Mouse (Mus musculus): Measurements from ENCODE around the gene Pfkfb3. TPM values are rescaled to one million over a fixed set of nuclear protein-coding genes. Genes with fewer than 3 reads are reported as not detected.
"Not testable (repeated sequence)": the region's sequence is repeated elsewhere in the genome, so short reads cannot be mapped to it uniquely, and the experiment has no call there.

Pfkfb3 gene
- polyA plus RNA-seq, 1 experiment from 2014 or later, result 14.8 TPM

- 80% methylated on average over 5 of the region's 5 CpGs for WGBS
These were observed 9.5 kb downstream of the Pfkfb3 start for GRCm38 (mm10) chr2:11544342-11544741.

GRCm38 (mm10) chr2:11543158-11543557 is 10.7 kb downstream of the Pfkfb3 start:
- Histone ChIP-seq H3K27me3 (ENCODE audit: insufficient read depth, poor library complexity, severe bottlenecking) (no peaks in the 10 kb centered on the region), H3K36me3 (no peaks in the 10 kb centered on the region), H3K9me3 (0 out of 2 replicates have a peak, but pooled peaks cover 2% of the 10 kb centered on the region), H3K4me1 (replicated peaks) (no peaks in the 10 kb centered on the region), H3K4me3 (no peak overlapping the region), H3K27ac (no peak overlapping the region)
- 82% methylated on average over 7 of the region's 7 CpGs for WGBS
- no peak for DNase-seq (ENCODE audit: low spot score)

More at GRCm38 (mm10) chr2:11544342-11544741, 9.5 kb downstream of the Pfkfb3 start:
- no peak overlapping the region for H3K4me3 ChIP-seq
- 0 out of 2 replicates have a peak, but pooled peaks cover 2% of the 10 kb centered on the region for H3K9me3 ChIP-seq
- DNase-seq (ENCODE audit: low spot score), result no peak
- H3K27me3 ChIP-seq (ENCODE audit: insufficient read depth, poor library complexity, severe bottlenecking), result peaks cover under 1% of the 10 kb centered on the region; the same call in 1 of the 2 replicates
- no peaks in the 10 kb centered on the region for H3K4me1 ChIP-seq (replicated peaks)
- H3K36me3 ChIP-seq, result no peaks in the 10 kb centered on the region
- H3K27ac ChIP-seq, result no peak overlapping the region

DNA sequence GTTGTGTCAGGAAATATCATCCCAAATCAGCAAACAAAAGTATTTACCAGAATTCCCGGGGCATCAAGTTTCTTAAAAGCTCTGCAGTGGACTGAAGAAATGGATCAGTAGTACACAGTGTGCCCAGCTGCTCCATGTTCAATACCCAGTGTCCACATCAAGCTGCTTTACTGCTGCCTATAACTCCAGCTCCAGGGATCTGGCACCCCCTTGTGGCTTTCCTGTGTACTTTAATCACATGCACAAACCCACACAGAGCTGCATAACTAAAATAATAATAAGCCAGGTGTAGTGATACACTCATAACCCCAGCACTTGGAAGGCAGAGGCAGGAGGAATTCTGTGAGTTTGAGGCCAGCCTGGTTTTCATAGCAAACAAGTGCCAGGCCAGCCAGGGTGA is 11.2 kb downstream of the Pfkfb3 start:
- peak; percentile 44 for DNase-seq (ENCODE audit: low spot score)
- H3K4me3 ChIP-seq, result no peak overlapping the region
- no peak overlapping the region for H3K27ac ChIP-seq
- WGBS, result 93% methylated on average over 1 of the region's 1 CpGs
- no peaks in the 10 kb centered on the region for H3K36me3 ChIP-seq
- H3K9me3 ChIP-seq, result 0 out of 2 replicates have a peak, but pooled peaks cover 2% of the 10 kb centered on the region
- H3K4me1 ChIP-seq (replicated peaks), result no peaks in the 10 kb centered on the region
- H3K27me3 ChIP-seq (ENCODE audit: insufficient read depth, poor library complexity, severe bottlenecking), result no peaks in the 10 kb centered on the region

DNA sequence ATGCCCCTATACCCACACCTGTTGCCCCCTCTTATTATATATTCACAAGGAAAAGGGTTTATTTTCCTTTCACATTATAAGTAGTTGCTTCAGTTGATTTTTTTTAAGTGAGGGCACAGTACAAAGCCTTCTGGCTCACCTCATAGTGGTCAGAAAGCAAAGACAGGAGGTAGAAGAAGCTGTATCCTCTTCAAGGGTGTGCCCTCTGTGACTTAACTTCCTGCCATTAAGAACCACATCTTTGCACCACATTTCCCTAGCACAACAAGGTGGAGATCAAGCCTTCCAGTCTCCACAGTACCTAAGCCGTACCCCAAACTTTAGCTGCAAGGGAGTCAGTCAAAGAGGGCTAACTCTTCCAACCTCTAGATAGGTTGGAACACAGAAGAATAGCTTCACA is 11.8 kb downstream of the Pfkfb3 start:
- DNase-seq (ENCODE audit: low spot score), result no peak
- H3K36me3 ChIP-seq, result no peaks in the 10 kb centered on the region
- H3K4me3 ChIP-seq, result no peak overlapping the region
- WGBS, result 93% methylated on average over 1 of the region's 1 CpGs
- H3K4me1 ChIP-seq (replicated peaks), result no peaks in the 10 kb centered on the region
- no peak overlapping the region for H3K27ac ChIP-seq
- H3K9me3 ChIP-seq, result 0 out of 2 replicates have a peak, but pooled peaks cover 2% of the 10 kb centered on the region
- H3K27me3 ChIP-seq (ENCODE audit: insufficient read depth, poor library complexity, severe bottlenecking), result no peaks in the 10 kb centered on the region

DNA sequence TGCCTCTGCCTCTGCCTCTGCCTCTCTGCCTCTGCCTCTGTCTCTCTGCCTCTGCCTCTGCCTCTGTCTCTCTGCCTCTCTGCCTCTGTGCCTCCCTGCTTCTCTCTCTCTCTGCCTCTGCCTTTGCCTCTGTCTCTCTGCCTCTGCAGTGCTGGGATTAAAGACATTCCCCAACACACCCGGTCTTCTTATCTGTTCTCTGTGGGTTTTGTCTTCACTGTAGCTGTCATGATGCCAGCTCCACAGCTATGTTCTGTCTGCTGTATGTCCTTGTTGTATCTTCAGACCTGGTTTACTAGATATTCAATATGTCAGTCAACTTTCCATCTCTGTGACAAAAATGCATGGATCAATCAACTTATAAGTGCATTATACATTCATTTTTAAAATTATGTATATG is 12.3 kb downstream of the Pfkfb3 start:
- not testable (repeated sequence) for H3K27ac ChIP-seq; H3K27me3 ChIP-seq (ENCODE audit: insufficient read depth, poor library complexity, severe bottlenecking); H3K36me3 ChIP-seq; DNase-seq (ENCODE audit: low spot score); H3K4me3 ChIP-seq; H3K9me3 ChIP-seq; H3K4me1 ChIP-seq (replicated peaks)
- WGBS, result 68% methylated on average over 1 of the region's 1 CpGs

DNA sequence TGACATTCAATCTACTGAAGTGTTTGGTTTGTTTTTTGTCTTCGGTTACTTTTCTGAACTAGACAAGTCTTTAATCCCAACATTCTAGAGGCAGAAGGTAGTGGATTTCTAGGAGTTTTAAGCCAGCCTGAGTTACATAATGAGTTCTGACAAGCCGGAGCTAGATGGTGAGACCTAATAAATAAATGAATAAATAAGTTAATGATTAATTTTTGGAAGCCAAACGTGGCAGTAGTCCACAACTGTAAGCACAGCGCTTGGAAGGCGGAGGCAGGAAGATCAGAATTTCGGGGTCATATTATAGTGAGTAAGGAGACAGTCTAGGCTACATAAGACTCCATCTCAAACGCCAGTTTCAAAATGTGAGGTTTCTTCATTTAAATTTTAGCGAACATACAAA is 17.9 kb downstream of the Pfkfb3 start:
- Histone ChIP-seq H3K27me3 (ENCODE audit: insufficient read depth, poor library complexity, severe bottlenecking) (peaks cover 10% of the 10 kb centered on the region), H3K27ac (no peak overlapping the region), H3K36me3 (no peaks in the 10 kb centered on the region), H3K4me1 (replicated peaks) (peaks cover 11% of the 10 kb centered on the region; the same call in 1 of the 2 replicates), H3K4me3 (peak overlapping the region; percentile 54), H3K9me3 (no peaks in the 10 kb centered on the region)
- DNase-seq (ENCODE audit: low spot score), result no peak
- 69% methylated on average over 8 of the region's 8 CpGs for WGBS

- 2% methylated on average over 32 of the region's 32 CpGs for WGBS
- no peaks in the 10 kb centered on the region for H3K36me3 ChIP-seq
- peak; percentile 91 for DNase-seq (ENCODE audit: low spot score)
- H3K9me3 ChIP-seq, result no peaks in the 10 kb centered on the region
- peaks cover 11% of the 10 kb centered on the region; the same call in 1 of the 2 replicates for H3K4me1 ChIP-seq (replicated peaks)
- H3K27me3 ChIP-seq (ENCODE audit: insufficient read depth, poor library complexity, severe bottlenecking), result peaks cover 10% of the 10 kb centered on the region
- peak overlapping the region; percentile 72; the same call in 1 of the 2 replicates for H3K27ac ChIP-seq
- H3K4me3 ChIP-seq, result peak overlapping the region; percentile 54
These were observed 18.4 kb downstream of the Pfkfb3 start for GRCm38 (mm10) chr2:11535412-11535928.

GRCm38 (mm10) chr2:11534826-11535225 is 19.1 kb downstream of the Pfkfb3 start:
- no peak for DNase-seq (ENCODE audit: low spot score)
- H3K27ac ChIP-seq, result peak overlapping the region; percentile 72; the same call in 1 of the 2 replicates
- no peaks in the 10 kb centered on the region for H3K9me3 ChIP-seq
- H3K4me3 ChIP-seq, result peak overlapping the region; percentile 54
- WGBS, result 36% methylated on average over 10 of the region's 10 CpGs
- no peaks in the 10 kb centered on the region for H3K36me3 ChIP-seq
- H3K27me3 ChIP-seq (ENCODE audit: insufficient read depth, poor library complexity, severe bottlenecking), result peaks cover 10% of the 10 kb centered on the region
- peaks cover 11% of the 10 kb centered on the region; the same call in 1 of the 2 replicates for H3K4me1 ChIP-seq (replicated peaks)

GRCm38 (mm10) chr2:11530101-11530500 is 23.8 kb downstream of the Pfkfb3 start:
- 91% methylated on average over 6 of the region's 6 CpGs for WGBS
- peaks cover 5% of the 10 kb centered on the region; the same call in 1 of the 2 replicates for H3K4me1 ChIP-seq (replicated peaks)

GRCm38 (mm10) chr2:11526063-11526462 is 27.8 kb downstream of the Pfkfb3 start:
- Histone ChIP-seq H3K9me3 (no peaks in the 10 kb centered on the region), H3K4me1 (replicated peaks) (0 out of 2 replicates have a peak, but pooled peaks cover 4% of the 10 kb centered on the region), H3K27ac (no peak overlapping the region), H3K36me3 (no peaks in the 10 kb centered on the region), H3K27me3 (ENCODE audit: insufficient read depth, poor library complexity, severe bottlenecking) (no peaks in the 10 kb centered on the region), H3K4me3 (no peak overlapping the region)
- WGBS, result 92% methylated on average over 5 of the region's 5 CpGs
- DNase-seq (ENCODE audit: low spot score), result no peak

More at GRCm38 (mm10) chr2:11530101-11530500, 23.8 kb downstream of the Pfkfb3 start:
- Histone ChIP-seq H3K36me3 (no peaks in the 10 kb centered on the region), H3K4me3 (no peak overlapping the region), H3K9me3 (no peaks in the 10 kb centered on the region), H3K27me3 (ENCODE audit: insufficient read depth, poor library complexity, severe bottlenecking) (peaks cover 10% of the 10 kb centered on the region), H3K27ac (no peak overlapping the region)
- no peak for DNase-seq (ENCODE audit: low spot score)

DNA sequence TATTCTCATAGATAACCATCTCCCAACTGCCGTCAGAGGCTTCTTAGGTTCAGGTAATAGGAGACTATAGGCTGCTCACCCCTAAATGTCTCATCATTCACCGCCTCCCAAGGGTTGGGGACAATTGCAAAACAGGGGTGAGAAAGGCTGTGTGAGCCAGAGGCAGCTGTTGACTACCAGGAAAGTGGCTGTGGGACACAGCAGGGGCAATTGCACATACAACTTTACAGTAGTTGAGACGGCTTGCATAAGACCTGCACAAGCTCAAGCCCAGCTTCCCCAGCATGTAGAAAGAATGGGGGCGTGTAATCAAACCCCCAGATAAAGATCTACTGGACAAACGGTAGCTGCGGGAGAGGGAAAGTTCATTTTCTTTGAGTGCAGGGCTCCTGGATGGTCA is 29.1 kb downstream of the Pfkfb3 start:
- no peaks in the 10 kb centered on the region for H3K36me3 ChIP-seq
- WGBS, result 86% methylated on average over 6 of the region's 6 CpGs
- H3K4me3 ChIP-seq, result no peak overlapping the region
- no peak for DNase-seq (ENCODE audit: low spot score)
- no peak overlapping the region for H3K27ac ChIP-seq
- H3K9me3 ChIP-seq, result no peaks in the 10 kb centered on the region
- H3K4me1 ChIP-seq (replicated peaks), result 0 out of 2 replicates have a peak, but pooled peaks cover 4% of the 10 kb centered on the region
- no peaks in the 10 kb centered on the region for H3K27me3 ChIP-seq (ENCODE audit: insufficient read depth, poor library complexity, severe bottlenecking)

DNA sequence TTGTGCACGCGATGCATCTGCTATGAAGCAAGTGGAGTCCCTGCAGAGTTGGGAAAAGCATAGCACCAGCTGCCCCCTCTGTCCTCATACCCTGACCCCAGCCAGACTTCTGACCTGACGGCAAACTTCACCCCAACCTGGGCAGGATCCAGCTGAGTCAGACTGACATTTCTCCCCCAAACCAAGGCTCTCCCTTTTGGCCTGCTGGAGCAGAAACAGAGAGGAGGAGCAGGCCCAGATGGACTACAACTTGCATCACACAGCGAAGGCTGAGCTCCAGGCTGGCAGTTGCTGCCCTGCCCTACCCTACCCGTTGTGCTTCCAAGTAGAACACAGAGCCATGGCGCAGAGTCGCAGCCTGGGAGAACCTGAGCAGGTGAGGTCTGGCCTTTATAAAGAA is 32.1 kb downstream of the Pfkfb3 start:
- WGBS, result 92% methylated on average over 7 of the region's 7 CpGs
- H3K27ac ChIP-seq, result no peak overlapping the region
- H3K4me3 ChIP-seq, result no peak overlapping the region
- 0 out of 2 replicates have a peak, but pooled peaks cover 4% of the 10 kb centered on the region for H3K4me1 ChIP-seq (replicated peaks)
- DNase-seq (ENCODE audit: low spot score), result no peak
- H3K36me3 ChIP-seq, result no peaks in the 10 kb centered on the region
- H3K9me3 ChIP-seq, result no peaks in the 10 kb centered on the region
- H3K27me3 ChIP-seq (ENCODE audit: insufficient read depth, poor library complexity, severe bottlenecking), result no peaks in the 10 kb centered on the region

DNA sequence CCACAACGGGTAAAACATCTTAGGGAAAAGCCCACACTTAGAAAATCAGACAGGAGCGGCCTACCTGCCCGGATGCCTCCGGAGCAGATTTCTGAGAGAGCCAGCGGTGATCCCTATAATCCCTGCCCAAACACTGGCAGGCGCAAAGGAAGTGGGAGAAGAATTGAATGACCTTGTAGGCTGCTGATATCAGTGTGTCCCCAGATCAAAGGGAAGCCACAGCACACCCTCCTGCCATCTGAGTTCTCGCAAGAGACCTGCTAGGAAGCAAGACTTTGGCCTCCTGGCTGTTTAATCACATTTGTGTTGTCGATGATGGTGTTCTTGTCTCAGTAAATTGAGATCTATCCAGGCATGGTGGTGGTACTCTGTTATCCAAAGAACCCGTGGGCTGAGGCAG is 33.1 kb downstream of the Pfkfb3 start:
- DNase-seq (ENCODE audit: low spot score), result no peak
- H3K27me3 ChIP-seq (ENCODE audit: insufficient read depth, poor library complexity, severe bottlenecking), result no peaks in the 10 kb centered on the region
- H3K9me3 ChIP-seq, result no peaks in the 10 kb centered on the region
- no peaks in the 10 kb centered on the region for H3K36me3 ChIP-seq
- no peak overlapping the region for H3K4me3 ChIP-seq
- 0 out of 2 replicates have a peak, but pooled peaks cover 4% of the 10 kb centered on the region for H3K4me1 ChIP-seq (replicated peaks)
- 87% methylated on average over 9 of the region's 9 CpGs for WGBS
- no peak overlapping the region for H3K27ac ChIP-seq
